Comparison of ENCODE assay signal across 15 mouse cellular contexts in the genomic region with DNA sequence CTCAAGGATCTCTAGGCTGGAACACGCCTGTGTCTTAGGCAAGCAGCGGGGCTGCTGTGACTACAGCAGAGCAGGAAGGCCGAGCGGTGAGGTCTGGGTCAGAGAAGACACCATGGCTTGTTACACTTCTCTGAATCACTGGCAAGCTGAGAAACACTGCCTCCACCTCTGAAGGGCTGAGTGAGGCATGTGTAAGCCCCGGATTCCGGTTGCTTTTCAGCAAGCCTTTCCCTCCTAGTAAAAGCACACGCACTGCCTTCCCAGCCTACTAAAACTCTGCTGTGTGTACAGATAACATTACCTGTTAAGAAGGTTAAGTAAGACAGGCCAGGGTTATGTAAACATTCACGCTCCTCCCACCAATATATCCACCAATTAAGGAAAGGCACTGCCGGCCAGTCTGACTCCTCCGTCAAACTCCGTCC. TPM values are rescaled to one million over a fixed set of nuclear protein-coding genes. Genes with fewer than 3 reads are reported as not detected.
DNase-seq lines count a peak whose midpoint lies in the region; ATAC-seq and TF ChIP-seq lines count a peak whose summit lies in the region.
"Had no signal": no experiment of that assay in that cellular context is flagged by ENCODE, and none has a peak within 500 bp of the region (broad histone marks: within the 10 kb centered on the region; RNA-seq: fewer than 3 reads in every experiment).

A gene (plus strand): TSS at position 397 of the 425 bp plus-strand sequence.

- no peak within 1 kb of the TSS for H3K9ac ChIP-seq in liver, embryonic 12.5 days
- H3K9ac ChIP-seq: embryonic facial prominence, embryonic 15.5 days had no signal

- H3K36me3 ChIP-seq in liver, embryonic 12.5 days = no peaks in the 10 kb centered on the region
- H3K36me3 ChIP-seq: embryonic facial prominence, embryonic 15.5 days had no signal

- intact Hi-C loops in left cerebral cortex, postnatal 10 days (cut with DNase I) = no loop called here
- intact Hi-C loops in left cerebral cortex, adult 2 months (cut with DNase I) = no loop called here

- ATAC-seq in liver, embryonic 12.5 days = peak; percentile 46; the same call in 1 of the 2 replicates

- H3K27me3 ChIP-seq in liver, embryonic 12.5 days (replicated peaks) = no peaks in the 10 kb centered on the region
- H3K27me3 ChIP-seq: embryonic facial prominence, embryonic 15.5 days had no signal

- H3K9me3 ChIP-seq in liver, embryonic 12.5 days (replicated peaks) = no peaks in the 10 kb centered on the region
- H3K9me3 ChIP-seq: embryonic facial prominence, embryonic 15.5 days had no signal

- WGBS in liver, embryonic 12.5 days (ENCODE audit: insufficient replicate concordance) = 53% methylated on average over 11 of the region's 11 CpGs

- H3K27ac ChIP-seq in liver, embryonic 12.5 days = no peak within 1 kb of the TSS
- H3K27ac ChIP-seq in left cerebral cortex, adult 2 months = no peak within 1 kb of the TSS
- H3K27ac ChIP-seq: embryonic facial prominence, embryonic 15.5 days; layer of hippocampus, adult 2 months had no signal

- peak; percentile 14 for DNase-seq in urinary bladder, postnatal 14 days (ENCODE audit: low spot score)
- DNase-seq in urinary bladder, adult 18-20 months (ENCODE audit: low spot score in 2 of 2) = no peak
- peak; percentile 32 to 64 for DNase-seq in kidney, adult 8-10 months
- no peak for DNase-seq in left cerebral cortex, postnatal 10 days (ENCODE audit: extremely low spot score in 1 of 2, low spot score in 2 of 2)
- no peak for DNase-seq in thymus, postnatal 14 days
- no peak for DNase-seq in testis, postnatal 10 days (ENCODE audit: low spot score)
- no peak for DNase-seq in left cerebral cortex, adult 2 months (ENCODE audit: extremely low spot score in 1 of 2, low spot score in 2 of 2)
- DNase-seq: cerebellum, postnatal 25 days; heart, postnatal 36 days; lung, adult 2 months had no signal

- TF ChIP-seq CTCF in left cerebral cortex, adult 2 months (IDR thresholded peaks at IDR 0.05) = no peak

- no peak within 1 kb of the TSS for H3K4me3 ChIP-seq in liver, embryonic 12.5 days
- no peak within 1 kb of the TSS for H3K4me3 ChIP-seq in left cerebral cortex, adult 2 months
- H3K4me3 ChIP-seq: embryonic facial prominence, embryonic 15.5 days; layer of hippocampus, adult 2 months had no signal

- H3K4me2 ChIP-seq in liver, embryonic 12.5 days = peak within 1 kb of the TSS; percentile 12; the same call in 1 of the 2 replicates
- H3K4me2 ChIP-seq: embryonic facial prominence, embryonic 15.5 days had no signal

- no peaks in the 10 kb centered on the region for H3K4me1 ChIP-seq in liver, embryonic 12.5 days
- H3K4me1 ChIP-seq: embryonic facial prominence, embryonic 15.5 days had no signal

RNA-seq across cellular contexts. Expression of the gene that starts here (rescaled TPM):
- polyA plus RNA-seq in liver, embryonic 12.5 days (2016; fragmentation: Nextera tagmentation; extraction: Ambion mirVana) = 0.26 and 0.31 TPM in 2 replicates
- total RNA-seq in left cerebral cortex, postnatal 10 days (2021) = not detected
- not detected for total RNA-seq in left cerebral cortex, adult 2 months (2021)
- total RNA-seq: granulocyte monocyte progenitor cell, adult 5-6 weeks; megakaryocyte-erythroid progenitor cell, adult 5-6 weeks had no signal

Comparison
In these comparisons a context has a peak if more than half of its experiments do, and no peak if none do; other contexts are left out.
1. DNase-seq: peak in urinary bladder, postnatal 14 days (single experiment) and kidney, adult 8-10 months (2 of 2); none in urinary bladder, adult 18-20 months (0 of 2), left cerebral cortex, postnatal 10 days (0 of 2), thymus, postnatal 14 days (single experiment), testis, postnatal 10 days (single experiment) and left cerebral cortex, adult 2 months (0 of 2).
2. Peak in ATAC-seq and H3K4me2 ChIP-seq in liver, embryonic 12.5 days; RNA of the gene not detected or under 1 TPM.